Mouse (Mus musculus) hindbrain, postnatal 0 days (tissue): ENCODE measurements around the gene Zfp423. TPM values are rescaled to one million over a fixed set of nuclear protein-coding genes. Genes with fewer than 3 reads are reported as not detected.

Experiments used
- ATAC-seq: fragments of 200-750 bp; cut with Nextera tagmentation; 2 replicates; pipeline ENCODE4 v1.8.0; 2017; ENCODE audit warnings: mild to moderate bottlenecking, moderate TSS enrichment, moderate library complexity
- DNase-seq: peaks from one replicate; pipeline ENCODE4 v3.0.0-alpha.2; 2015; ENCODE audit warnings: low spot score
- H3K27ac ChIP-seq: fragments of 300-500 bp; sonication (generic); 2 replicates; pipeline ENCODE4 v1.5.1; 2014; ENCODE audit warnings: mild to moderate bottlenecking
- H3K27me3 ChIP-seq: fragments of 300-500 bp; sonication (generic); 2 replicates; pipeline ENCODE4 v1.6.1; 2014; ENCODE audit warnings: low read length, mixed read lengths; ENCODE audit not compliant: insufficient read depth
- H3K36me3 ChIP-seq: fragments of 300-500 bp; sonication (generic); 2 replicates; pipeline ENCODE4 v1.6.1; 2014; ENCODE audit warnings: low read length, mixed read lengths; ENCODE audit not compliant: insufficient read depth
- H3K4me1 ChIP-seq: fragments of 300-500 bp; sonication (generic); 2 replicates; pipeline ENCODE4 v1.6.1; 2014; ENCODE audit warnings: antibody characterized with exemption, low read length, mixed read lengths; ENCODE audit not compliant: insufficient read depth
- H3K4me2 ChIP-seq: fragments of 300-500 bp; sonication (generic); 2 replicates; pipeline ENCODE4 v1.6.1; 2014; ENCODE audit warnings: low read depth, mild to moderate bottlenecking, low read length, moderate library complexity, mixed read lengths
- H3K4me3 ChIP-seq: fragments of 300-500 bp; sonication (generic); 2 replicates; pipeline ENCODE4 v1.5.1; 2014; ENCODE audit warnings: low read length
- H3K9ac ChIP-seq: fragments of 300-500 bp; sonication (generic); replicated peaks from 2 replicates; pipeline ENCODE4 v1.6.1; 2014; ENCODE audit warnings: mild to moderate bottlenecking, low read length, moderate library complexity, mixed read lengths
- H3K9me3 ChIP-seq: fragments of 300-500 bp; sonication (generic); 2 replicates; pipeline ENCODE4 v1.6.1; 2016; ENCODE audit warnings: low read length, mixed read lengths
- CTCF ChIP-seq: IDR thresholded peaks from 2 replicates; pipeline ENCODE4 v1.5.1; 2016; ENCODE audit warnings: antibody characterized with exemption, control low read depth, low read depth
- WGBS: fragments of 180-500 bp; shearing (Covaris S2); extraction: QIAGEN DNeasy Blood & Tissue Kit; methylation state at CpG from one replicate; pipeline ENCODE4 v1.1.7; 2014; 5-methylcytosine and 5-hydroxymethylcytosine counted together
- polyA plus RNA-seq: library from polyadenylated mRNA; unstranded; fragments of >200 nt; fragmentation: Nextera tagmentation; extraction: Ambion mirVana; gene quantifications from 2 replicates; pipeline ENCODE4 v1.2.1, GENCODE M21; 2015
- total RNA-seq: library from RNA; depleted of rRNA; stranded (reverse); fragments of >200 nt; gene quantifications from 2 replicates; pipeline ENCODE4 v1.2.3, GENCODE M21; 2014

The Zfp423 gene
- total and polyA plus RNA-seq, 2 experiments from 2014 or later: 22.2 to 73.6 TPM

- no peak for ATAC-seq
- no peaks in the 10 kb centered on the region for H3K36me3 ChIP-seq
- peak overlapping the region; percentile 21 for H3K4me3 ChIP-seq
- peak overlapping the region; percentile 52 for H3K4me2 ChIP-seq
- DNase-seq: peak; percentile 38
- 0 out of 2 replicates have a peak overlapping the region, but pooled peaks have one; percentile 4 for H3K9ac ChIP-seq
- H3K27me3 ChIP-seq: no peaks in the 10 kb centered on the region
- 7% methylated on average over 21 of the region's 21 CpGs for WGBS
- TF ChIP-seq CTCF: no peak
- H3K9me3 ChIP-seq: no peaks in the 10 kb centered on the region
- 0 out of 2 replicates have a peak, but pooled peaks cover 9% of the 10 kb centered on the region for H3K4me1 ChIP-seq
- H3K27ac ChIP-seq: no peak overlapping the region
These were observed 14.8 kb upstream of the Zfp423 start for GRCm38 (mm10) chr8:87974122-87974758.

GRCm38 (mm10) chr8:87967866-87968620 is 8.6 kb upstream of the Zfp423 start:
- H3K36me3 ChIP-seq: no peaks in the 10 kb centered on the region
- ATAC-seq (no peak), DNase-seq (no peak)
- 0 out of 2 replicates have a peak, but pooled peaks cover 3% of the 10 kb centered on the region for H3K4me1 ChIP-seq
- no peak overlapping the region for H3K4me2 ChIP-seq
- TF ChIP-seq CTCF: no peak
- 42% methylated on average over 8 of the region's 8 CpGs for WGBS
- H3K27ac ChIP-seq: no peak overlapping the region
- no peaks in the 10 kb centered on the region for H3K27me3 ChIP-seq
- H3K9ac ChIP-seq: no peak overlapping the region
- H3K9me3 ChIP-seq: no peaks in the 10 kb centered on the region
- H3K4me3 ChIP-seq: no peak overlapping the region

GRCm38 (mm10) chr8:87967057-87967820 is 7.8 kb upstream of the Zfp423 start:
- 29% methylated on average over 2 of the region's 2 CpGs for WGBS
- ATAC-seq (no peak), DNase-seq (no peak)
- Histone ChIP-seq H3K36me3 (no peaks in the 10 kb centered on the region), H3K27me3 (no peaks in the 10 kb centered on the region), H3K4me3 (no peak overlapping the region), H3K9ac (no peak overlapping the region), H3K4me2 (no peak overlapping the region), H3K27ac (peak overlapping the region; percentile 38; the same call in 1 of the 2 replicates), H3K9me3 (no peaks in the 10 kb centered on the region), H3K4me1 (peaks cover 10% of the 10 kb centered on the region)
- TF ChIP-seq CTCF: no peak

- Histone ChIP-seq H3K36me3 (no peaks in the 10 kb centered on the region), H3K4me2 (peak overlapping the region; percentile 95), H3K4me1 (peaks cover 25% of the 10 kb centered on the region), H3K27ac (peak overlapping the region; percentile 32; the same call in 1 of the 2 replicates), H3K4me3 (peak overlapping the region; percentile 81), H3K9ac (peak overlapping the region; percentile 38), H3K9me3 (no peaks in the 10 kb centered on the region), H3K27me3 (no peaks in the 10 kb centered on the region)
- TF ChIP-seq CTCF: no peak; the same call in 1 of the 2 replicates
- 10% methylated on average over 26 of the region's 26 CpGs for WGBS
- DNase-seq (no peak), ATAC-seq (no peak)
These were observed 3.3 kb upstream of the Zfp423 start for GRCm38 (mm10) chr8:87962514-87963225.

GRCm38 (mm10) chr8:87961680-87962513 is 2.5 kb upstream of the Zfp423 start:
- H3K27ac ChIP-seq: 0 out of 2 replicates have a peak overlapping the region, but pooled peaks have one; percentile 32
- H3K4me2 ChIP-seq: peak overlapping the region; percentile 95
- 1% methylated on average over 50 of the region's 50 CpGs for WGBS
- peaks cover 27% of the 10 kb centered on the region for H3K4me1 ChIP-seq
- H3K9me3 ChIP-seq: no peaks in the 10 kb centered on the region
- 0 out of 2 replicates have a peak, but pooled peaks have one; percentile 14 for ATAC-seq
- peak overlapping the region; percentile 38 for H3K9ac ChIP-seq
- no peak for TF ChIP-seq CTCF
- no peaks in the 10 kb centered on the region for H3K27me3 ChIP-seq
- H3K4me3 ChIP-seq: peak overlapping the region; percentile 81
- no peaks in the 10 kb centered on the region for H3K36me3 ChIP-seq
- peak; percentile 72 for DNase-seq
